26 mouse cellular contexts compared by ENCODE assay signal in genomic region chr8:87264999-87265398, GRCm38 (mm10).
DNase-seq lines count a peak whose midpoint lies in the region; ATAC-seq and TF ChIP-seq lines count a peak whose summit lies in the region.
"Had no signal": no experiment of that assay in that cellular context is flagged by ENCODE, and none has a peak within 500 bp of the region (broad histone marks: within the 10 kb centered on the region; RNA-seq: fewer than 3 reads in every experiment).

No protein-coding gene starts in this region.

- H3K9me3 ChIP-seq in forebrain, embryonic 10.5 days, result no peaks in the 10 kb centered on the region
- H3K9me3 ChIP-seq in forebrain, embryonic 13.5 days (replicated peaks), result no peaks in the 10 kb centered on the region
- no peaks in the 10 kb centered on the region for H3K9me3 ChIP-seq in hindbrain, embryonic 10.5 days
- no peaks in the 10 kb centered on the region for H3K9me3 ChIP-seq in hindbrain, embryonic 12.5 days (replicated peaks)
- no peaks in the 10 kb centered on the region for H3K9me3 ChIP-seq in midbrain, embryonic 11.5 days (ENCODE audit: control insufficient read depth, low read length)
- no peaks in the 10 kb centered on the region for H3K9me3 ChIP-seq in midbrain, postnatal 0 days (ENCODE audit: low read length)
- H3K9me3 ChIP-seq: embryonic facial prominence, embryonic 13.5 days; embryonic facial prominence, embryonic 15.5 days; forebrain, embryonic 12.5 days; forebrain, embryonic 15.5 days had no signal

- 0 out of 2 replicates have a peak overlapping the region, but pooled peaks have one; percentile 20 for H3K27ac ChIP-seq in forebrain, embryonic 10.5 days
- no peak overlapping the region for H3K27ac ChIP-seq in forebrain, embryonic 13.5 days
- peak overlapping the region; percentile 53; the same call in 1 of the 2 replicates for H3K27ac ChIP-seq in hindbrain, embryonic 10.5 days
- H3K27ac ChIP-seq in hindbrain, embryonic 12.5 days, result no peak overlapping the region
- no peak overlapping the region for H3K27ac ChIP-seq in midbrain, embryonic 11.5 days (ENCODE audit: low read depth, low read length)
- no peak overlapping the region for H3K27ac ChIP-seq in midbrain, postnatal 0 days (ENCODE audit: low read depth, low read length)
- H3K27ac ChIP-seq: embryonic facial prominence, embryonic 13.5 days; embryonic facial prominence, embryonic 15.5 days; forebrain, embryonic 12.5 days; forebrain, embryonic 15.5 days had no signal

- peaks cover 13% of the 10 kb centered on the region for H3K4me1 ChIP-seq in forebrain, embryonic 10.5 days
- no peaks in the 10 kb centered on the region for H3K4me1 ChIP-seq in forebrain, embryonic 13.5 days
- peaks cover 12% of the 10 kb centered on the region for H3K4me1 ChIP-seq in hindbrain, embryonic 10.5 days (replicated peaks)
- H3K4me1 ChIP-seq in hindbrain, embryonic 12.5 days, result no peaks in the 10 kb centered on the region
- H3K4me1 ChIP-seq in midbrain, embryonic 11.5 days (ENCODE audit: control insufficient read depth, insufficient read depth, low read length), result peaks cover 9% of the 10 kb centered on the region; the same call in 1 of the 2 replicates
- no peaks in the 10 kb centered on the region for H3K4me1 ChIP-seq in midbrain, postnatal 0 days (ENCODE audit: insufficient read depth, low read length)
- H3K4me1 ChIP-seq: embryonic facial prominence, embryonic 13.5 days; embryonic facial prominence, embryonic 15.5 days; forebrain, embryonic 15.5 days had no signal

- peaks cover 30% of the 10 kb centered on the region for H3K27me3 ChIP-seq in forebrain, embryonic 10.5 days (ENCODE audit: poor library complexity, severe bottlenecking)
- H3K27me3 ChIP-seq in forebrain, embryonic 13.5 days, result no peaks in the 10 kb centered on the region
- peaks cover 17% of the 10 kb centered on the region for H3K27me3 ChIP-seq in hindbrain, embryonic 10.5 days (ENCODE audit: insufficient read depth, poor library complexity, severe bottlenecking)
- no peaks in the 10 kb centered on the region for H3K27me3 ChIP-seq in hindbrain, embryonic 12.5 days
- no peaks in the 10 kb centered on the region for H3K27me3 ChIP-seq in midbrain, embryonic 11.5 days (ENCODE audit: control insufficient read depth, insufficient read depth, low read length)
- no peaks in the 10 kb centered on the region for H3K27me3 ChIP-seq in midbrain, postnatal 0 days (ENCODE audit: insufficient read depth, low read length)
- H3K27me3 ChIP-seq: embryonic facial prominence, embryonic 13.5 days; embryonic facial prominence, embryonic 15.5 days; forebrain, embryonic 15.5 days had no signal

- H3K36me3 ChIP-seq in forebrain, embryonic 10.5 days (replicated peaks), result no peaks in the 10 kb centered on the region
- H3K36me3 ChIP-seq in forebrain, embryonic 13.5 days (ENCODE audit: poor library complexity, severe bottlenecking), result no peaks in the 10 kb centered on the region
- H3K36me3 ChIP-seq in hindbrain, embryonic 10.5 days, result no peaks in the 10 kb centered on the region
- H3K36me3 ChIP-seq in hindbrain, embryonic 12.5 days, result no peaks in the 10 kb centered on the region
- H3K36me3 ChIP-seq in midbrain, embryonic 11.5 days (ENCODE audit: control insufficient read depth, insufficient read depth, low read length), result no peaks in the 10 kb centered on the region
- H3K36me3 ChIP-seq in midbrain, postnatal 0 days (ENCODE audit: insufficient read depth, low read length), result no peaks in the 10 kb centered on the region
- H3K36me3 ChIP-seq: embryonic facial prominence, embryonic 13.5 days; embryonic facial prominence, embryonic 15.5 days; forebrain, embryonic 12.5 days; forebrain, embryonic 15.5 days; G1E had no signal

- no peak overlapping the region for H3K4me2 ChIP-seq in forebrain, embryonic 13.5 days
- no peak overlapping the region for H3K4me2 ChIP-seq in hindbrain, embryonic 12.5 days (replicated peaks)
- no peak overlapping the region for H3K4me2 ChIP-seq in midbrain, embryonic 11.5 days
- no peak overlapping the region for H3K4me2 ChIP-seq in midbrain, postnatal 0 days (ENCODE audit: low read depth, low read length, poor library complexity, severe bottlenecking)
- H3K4me2 ChIP-seq: embryonic facial prominence, embryonic 13.5 days; embryonic facial prominence, embryonic 15.5 days; forebrain, embryonic 12.5 days; forebrain, embryonic 15.5 days had no signal

- no peak overlapping the region for H3K4me3 ChIP-seq in forebrain, embryonic 10.5 days
- no peak overlapping the region for H3K4me3 ChIP-seq in forebrain, embryonic 13.5 days
- H3K4me3 ChIP-seq in hindbrain, embryonic 10.5 days, result no peak overlapping the region
- no peak overlapping the region for H3K4me3 ChIP-seq in hindbrain, embryonic 12.5 days
- no peak overlapping the region for H3K4me3 ChIP-seq in midbrain, embryonic 11.5 days (ENCODE audit: low read depth, low read length)
- no peak overlapping the region for H3K4me3 ChIP-seq in midbrain, postnatal 0 days (ENCODE audit: low read depth, low read length)
- H3K4me3 ChIP-seq: embryonic facial prominence, embryonic 13.5 days; embryonic facial prominence, embryonic 15.5 days; erythroblast, embryonic 14.5 days; forebrain, embryonic 12.5 days; forebrain, embryonic 15.5 days had no signal

- ATAC-seq in forebrain, embryonic 13.5 days, result no peak
- no peak for ATAC-seq in hindbrain, embryonic 12.5 days (ENCODE audit: low FRiP score)
- no peak for ATAC-seq in midbrain, embryonic 11.5 days (ENCODE audit: low FRiP score)
- no peak for ATAC-seq in midbrain, postnatal 0 days (ENCODE audit: low FRiP score)
- ATAC-seq: CD4-positive, CD25-positive, alpha-beta regulatory T cell, adult 4 months; forebrain, embryonic 15.5 days; Patski had no signal

- no peak for TF ChIP-seq CTCF in midbrain, postnatal 0 days (IDR thresholded peaks at IDR 0.05)

- DNase-seq in forebrain, embryonic 10.5 days (ENCODE audit: extremely low spot score, low spot score), result no peak
- no peak for DNase-seq in hindbrain, embryonic 10.5 days (ENCODE audit: low spot score)
- peak; percentile 1 for DNase-seq in midbrain, embryonic 11.5 days (ENCODE audit: low spot score, missing footprints)
- no peak for DNase-seq in midbrain, postnatal 0 days (ENCODE audit: low spot score)
- DNase-seq in R1 (ENCODE audit: low read depth, low spot score), result peak; percentile 52
- no peak for DNase-seq in cerebellum, adult 9-11 months
- DNase-seq: adrenal gland, adult 2 months; adrenal gland, postnatal 10 days; adrenal gland, postnatal 25 days; B cell, adult 2 months; cerebellum, adult 11-12 months; cerebellum, adult 2 months; cerebellum, adult 9-10 months; cerebellum, postnatal 14 days; cerebellum, postnatal 36 days; embryo, embryonic 11 days had no signal

- H3K9ac ChIP-seq in forebrain, embryonic 13.5 days, result no peak overlapping the region
- no peak overlapping the region for H3K9ac ChIP-seq in hindbrain, embryonic 12.5 days
- H3K9ac ChIP-seq in midbrain, embryonic 11.5 days (ENCODE audit: low read length), result no peak overlapping the region
- no peak overlapping the region for H3K9ac ChIP-seq in midbrain, postnatal 0 days (replicated peaks; ENCODE audit: low read length, poor library complexity, severe bottlenecking)
- H3K9ac ChIP-seq: embryonic facial prominence, embryonic 13.5 days; embryonic facial prominence, embryonic 15.5 days; forebrain, embryonic 12.5 days; forebrain, embryonic 15.5 days had no signal

- 7% methylated on average over 2 of the region's 2 CpGs for WGBS in forebrain, embryonic 10.5 days
- 4% methylated on average over 2 of the region's 2 CpGs for WGBS in forebrain, embryonic 13.5 days
- 34% methylated on average over 2 of the region's 2 CpGs for WGBS in hindbrain, embryonic 10.5 days
- WGBS in hindbrain, embryonic 12.5 days, result 27% methylated on average over 2 of the region's 2 CpGs
- WGBS in midbrain, embryonic 11.5 days, result 6% methylated on average over 2 of the region's 2 CpGs
- 14% methylated on average over 2 of the region's 2 CpGs for WGBS in midbrain, postnatal 0 days

Comparison
In these comparisons a context has a peak if more than half of its experiments do, and no peak if none do; other contexts are left out.
1. DNase-seq: peak in midbrain, embryonic 11.5 days (single experiment) and R1 (single experiment); none in forebrain, embryonic 10.5 days (single experiment), hindbrain, embryonic 10.5 days (single experiment), midbrain, postnatal 0 days (single experiment) and cerebellum, adult 9-11 months (single experiment).
2. H3K27ac ChIP-seq: peak in forebrain, embryonic 10.5 days (single experiment) and hindbrain, embryonic 10.5 days (single experiment); none in forebrain, embryonic 13.5 days (single experiment), hindbrain, embryonic 12.5 days (single experiment), midbrain, embryonic 11.5 days (single experiment) and midbrain, postnatal 0 days (single experiment).